8 mouse cellular contexts compared by ENCODE assay signal in the genomic region with DNA sequence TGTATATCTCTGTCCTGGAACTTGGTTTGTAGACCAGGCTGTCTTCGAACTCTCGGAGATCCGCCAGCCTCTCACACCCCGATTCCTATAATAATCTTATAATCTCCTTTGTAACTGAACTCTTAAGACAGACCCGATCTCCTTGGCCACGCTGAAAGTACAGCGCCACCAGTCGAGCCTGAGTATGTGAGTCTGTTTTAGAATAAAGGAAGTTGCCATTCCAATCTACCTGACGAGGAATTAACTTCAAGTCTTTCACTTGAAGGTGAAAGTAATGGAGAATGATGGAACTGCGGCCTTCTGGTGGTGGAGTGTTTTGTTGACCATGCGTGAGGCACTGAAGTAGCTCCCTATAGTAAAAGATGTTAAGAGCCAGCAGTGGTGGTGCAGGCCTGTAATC. TPM values are rescaled to one million over a fixed set of nuclear protein-coding genes. Genes with fewer than 3 reads are reported as not detected.
DNase-seq lines count a peak whose midpoint lies in the region; ATAC-seq and TF ChIP-seq lines count a peak whose summit lies in the region.

No protein-coding gene starts in this region.

- WGBS in kidney, adult 2 months: 29% methylated on average over 11 of the region's 11 CpGs
- 22% methylated on average over 11 of the region's 11 CpGs for WGBS in midbrain, embryonic 15.5 days

- no peaks in the 10 kb centered on the region for H3K27me3 ChIP-seq in E14TG2a.4 (ENCODE audit: insufficient read depth, low read length)
- H3K27me3 ChIP-seq in kidney, adult 2 months (replicated peaks; ENCODE audit: control insufficient read depth, insufficient read depth, low read length): no peaks in the 10 kb centered on the region
- H3K27me3 ChIP-seq in midbrain, embryonic 15.5 days (replicated peaks): no peaks in the 10 kb centered on the region

- no peak for TF ChIP-seq POLR2A in kidney, adult 2 months (IDR thresholded peaks at IDR 0.05; ENCODE audit: low read depth, low read length)

- TF ChIP-seq CTCF in E14TG2a.4 (conservative IDR thresholded peaks at IDR 0.05; ENCODE audit: low read length): no peak
- TF ChIP-seq CTCF in kidney, adult 2 months (conservative IDR thresholded peaks at IDR 0.05; ENCODE audit: insufficient read depth, insufficient read length, low read depth, low read length): no peak

- H3K4me1 ChIP-seq in E14TG2a.4 (replicated peaks; ENCODE audit: low read depth, low read length): peaks cover 19% of the 10 kb centered on the region
- peaks cover 7% of the 10 kb centered on the region; the same call in 1 of the 2 replicates for H3K4me1 ChIP-seq in kidney, adult 2 months (ENCODE audit: control insufficient read depth, insufficient read depth, low read length)
- H3K4me1 ChIP-seq in midbrain, embryonic 15.5 days: peaks cover 14% of the 10 kb centered on the region

- peaks cover 35% of the 10 kb centered on the region for H3K36me3 ChIP-seq in E14TG2a.4 (ENCODE audit: insufficient read depth, low read length)
- no peaks in the 10 kb centered on the region; the same call in 1 of the 2 replicates for H3K36me3 ChIP-seq in kidney, adult 2 months (ENCODE audit: control insufficient read depth, insufficient read depth, low read length)
- peaks cover 18% of the 10 kb centered on the region for H3K36me3 ChIP-seq in midbrain, embryonic 15.5 days (replicated peaks)

- peak overlapping the region; percentile 99 for H3K4me3 ChIP-seq in E14TG2a.4 (replicated peaks; ENCODE audit: low read length)
- no peak overlapping the region for H3K4me3 ChIP-seq in kidney, adult 2 months (ENCODE audit: insufficient read depth, low read depth, low read length)
- H3K4me3 ChIP-seq in midbrain, embryonic 15.5 days: peak overlapping the region; percentile 90

- peak overlapping the region; percentile 63 for H3K4me2 ChIP-seq in midbrain, embryonic 15.5 days

- H3K27ac ChIP-seq in kidney, adult 2 months (ENCODE audit: insufficient read depth, low read depth, low read length): peak overlapping the region; percentile 29; the same call in 1 of the 2 replicates
- H3K27ac ChIP-seq in midbrain, embryonic 15.5 days: peak overlapping the region; percentile 86

- no peak for ATAC-seq in midbrain, embryonic 15.5 days (replicated peaks)

- H3K9me3 ChIP-seq in E14TG2a.4 (ENCODE audit: low read length): peaks cover 18% of the 10 kb centered on the region
- no peaks in the 10 kb centered on the region for H3K9me3 ChIP-seq in midbrain, embryonic 15.5 days

- DNase-seq in A20 (ENCODE audit: low read depth, low spot score): peak; percentile 82
- peak; percentile 16 for DNase-seq in fibroblast of lung, adult 2 months (ENCODE audit: low read depth)
- peak; percentile 25 for DNase-seq in kidney, adult 2 months
- DNase-seq in left cerebral cortex, adult 18-20 months (ENCODE audit: low spot score in 2 of 2): no peak
- no peak for DNase-seq in cerebellum, adult 8-10 months
- no peak for DNase-seq in urinary bladder, postnatal 25 days (ENCODE audit: low spot score)

- H3K9ac ChIP-seq in midbrain, embryonic 15.5 days: peak overlapping the region; percentile 70; the same call in 1 of the 2 replicates

RNA-seq across cellular contexts. Expression of gene Prkrip1, which starts 0.8 kb away (rescaled TPM):
- 9.0 and 14.1 TPM in 2 replicates for polyA plus RNA-seq in kidney, adult 2 months (2012; rRNA removed)
- 54.8 and 55.6 TPM in 2 replicates for polyA plus RNA-seq in midbrain, embryonic 15.5 days (2015; fragmentation: Nextera tagmentation; extraction: Ambion mirVana)
- total RNA-seq in left cerebral cortex, adult 18-20 months (2021): 10 to 100 TPM; 36.2 to 40.7 TPM

RNA-seq across cellular contexts. Expression of gene Orai2, which starts 29.0 kb away (rescaled TPM):
- polyA plus RNA-seq in kidney, adult 2 months (2012; rRNA removed): 9.7 and 12.7 TPM in 2 replicates
- 52.0 and 53.2 TPM in 2 replicates for polyA plus RNA-seq in midbrain, embryonic 15.5 days (2015; fragmentation: Nextera tagmentation; extraction: Ambion mirVana)
- 10 to 100 TPM; 45.9 to 48.5 TPM for total RNA-seq in left cerebral cortex, adult 18-20 months (2021)

RNA-seq across cellular contexts. Expression of gene Sh2b2, which starts 46.8 kb away (rescaled TPM):
- polyA plus RNA-seq in kidney, adult 2 months (2012; rRNA removed): 7.5 and 8.7 TPM in 2 replicates
- polyA plus RNA-seq in midbrain, embryonic 15.5 days (2015; fragmentation: Nextera tagmentation; extraction: Ambion mirVana): 31.4 and 33.2 TPM in 2 replicates
- total RNA-seq in left cerebral cortex, adult 18-20 months (2021): 1 to 10 TPM; 7.5 to 8.4 TPM

Comparison
In these comparisons a context has a peak if more than half of its experiments do, and no peak if none do; other contexts are left out.
1. DNase-seq: peak in A20 (single experiment), fibroblast of lung, adult 2 months (single experiment) and kidney, adult 2 months (single experiment); none in left cerebral cortex, adult 18-20 months (0 of 2), cerebellum, adult 8-10 months (single experiment) and urinary bladder, postnatal 25 days (single experiment).